Mouse (Mus musculus) CD4-positive helper T cell, adult 2 months (primary cell): ENCODE measurements around the gene Adarb2.
A peak's percentile ranks its signal among the peaks of the same experiment; 100 is the strongest.

Source experiments
- DNase-seq: peaks from one replicate; pipeline ENCODE4 v3.0.0-alpha.2; 2012; ENCODE audit warnings: low read depth, missing footprints, low spot score

Gene Adarb2

GRCm38 (mm10) chr13:8369868-8370387, 167.3 kb downstream of the Adarb2 start:
- DNase-seq: no peak

GRCm38 (mm10) chr13:8388541-8388940, 185.9 kb downstream of the Adarb2 start:
- DNase-seq: no peak

- peak; percentile 33 for DNase-seq
Measured at GRCm38 (mm10) chr13:8400265-8401041, 197.8 kb downstream of the Adarb2 start.

- no peak for DNase-seq
Measured at GRCm38 (mm10) chr13:8402324-8402873, 199.7 kb downstream of the Adarb2 start.

- DNase-seq: no peak
Measured at GRCm38 (mm10) chr13:8406020-8406419, 203.4 kb downstream of the Adarb2 start.

- DNase-seq: no peak
Measured at GRCm38 (mm10) chr13:8410353-8411318, 208.0 kb downstream of the Adarb2 start.

- no peak for DNase-seq
Measured at GRCm38 (mm10) chr13:8424019-8424719, 221.5 kb downstream of the Adarb2 start.

- no peak for DNase-seq
Measured at GRCm38 (mm10) chr13:8439188-8439835, 236.6 kb downstream of the Adarb2 start.

- DNase-seq: no peak
Measured at GRCm38 (mm10) chr13:8445415-8445814, 242.7 kb downstream of the Adarb2 start.

GRCm38 (mm10) chr13:8448192-8448879, 245.7 kb downstream of the Adarb2 start:
- DNase-seq: no peak

- no peak for DNase-seq
Measured at GRCm38 (mm10) chr13:8451581-8451980, 248.9 kb downstream of the Adarb2 start.

GRCm38 (mm10) chr13:8456886-8457285, 254.2 kb downstream of the Adarb2 start:
- peak; percentile 80 for DNase-seq

GRCm38 (mm10) chr13:8457831-8458230, 255.2 kb downstream of the Adarb2 start:
- peak; percentile 43 for DNase-seq

GRCm38 (mm10) chr13:8467591-8468366, 265.1 kb downstream of the Adarb2 start:
- no peak for DNase-seq

- DNase-seq: no peak
Measured at GRCm38 (mm10) chr13:8476237-8476636, 273.6 kb downstream of the Adarb2 start.

- DNase-seq: no peak
Measured at GRCm38 (mm10) chr13:8478731-8479130, 276.1 kb downstream of the Adarb2 start.

- no peak for DNase-seq
Measured at GRCm38 (mm10) chr13:8479970-8480369, 277.3 kb downstream of the Adarb2 start.

GRCm38 (mm10) chr13:8481347-8481746, 278.7 kb downstream of the Adarb2 start:
- no peak for DNase-seq

GRCm38 (mm10) chr13:8484592-8485272, 282.1 kb downstream of the Adarb2 start:
- no peak for DNase-seq
